Mouse (Mus musculus): ENCODE results near the gene Sdhaf2.

The Sdhaf2 gene

GRCm38 (mm10) chr19:10497512-10498160, 28.3 kb downstream of the Sdhaf2 start:
- DNase-seq (ENCODE audit: low spot score in 2 of 2): no peak

GRCm38 (mm10) chr19:10496976-10497375, 29.0 kb downstream of the Sdhaf2 start:
- DNase-seq (ENCODE audit: low spot score in 2 of 2): no peak

- no peak for DNase-seq (ENCODE audit: low spot score in 2 of 2)
These were observed 30.3 kb downstream of the Sdhaf2 start for GRCm38 (mm10) chr19:10495670-10496069.

DNA sequence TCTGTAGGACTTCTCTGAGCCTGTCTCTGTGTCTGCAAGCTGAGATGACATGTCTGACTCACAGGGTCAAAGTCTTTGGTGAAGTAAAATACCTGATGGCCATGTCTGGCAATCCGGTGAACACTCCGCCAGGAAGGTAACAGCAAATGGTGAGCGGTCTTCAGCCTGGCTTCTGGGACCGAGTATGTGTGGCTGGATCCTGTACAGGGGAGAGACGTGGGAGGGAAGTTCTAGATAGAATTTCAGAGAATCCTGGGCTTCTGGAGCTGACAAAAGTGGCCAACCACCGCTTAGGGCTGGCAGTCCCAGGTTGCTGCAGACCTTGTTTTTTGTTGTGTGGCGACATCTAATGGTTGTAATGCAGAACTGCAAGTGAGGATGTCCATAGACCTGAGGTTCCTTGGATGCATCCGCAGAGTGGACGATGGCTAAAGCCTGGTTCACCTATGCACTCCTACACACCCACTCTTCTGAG, 39.6 kb downstream of the Sdhaf2 start:
- peak in 1 of 2 experiments; percentile 28 for DNase-seq (ENCODE audit: low spot score in 2 of 2)

- no peak for DNase-seq (ENCODE audit: low spot score in 2 of 2)
These were observed 43.2 kb downstream of the Sdhaf2 start, which contains the start of gene Ppp1r32 for GRCm38 (mm10) chr19:10482703-10483102. Gene Ppp1r32, minus strand, starts transcription at chr19:10482928.

DNA sequence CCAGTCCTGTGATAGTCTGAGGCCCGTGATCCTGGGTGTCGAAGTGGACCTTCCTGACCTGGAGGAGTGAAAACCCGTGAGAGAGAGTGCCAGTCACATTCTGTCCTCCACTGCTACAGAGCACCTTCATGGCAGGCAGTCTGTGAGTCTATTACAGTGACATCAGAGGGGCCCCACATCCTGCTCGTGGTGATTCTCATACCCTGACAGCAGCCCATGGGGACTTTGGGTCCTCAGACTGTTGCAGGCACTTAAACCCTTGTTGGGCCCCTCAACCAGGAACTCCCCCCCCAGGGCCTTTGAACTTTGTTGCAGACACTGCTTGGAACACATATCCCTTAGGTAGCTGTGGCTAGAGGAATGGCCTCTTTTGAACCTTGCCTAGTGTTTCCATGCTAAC, 46.4 kb downstream of the Sdhaf2 start:
- DNase-seq (ENCODE audit: low spot score in 2 of 2): no peak

DNA sequence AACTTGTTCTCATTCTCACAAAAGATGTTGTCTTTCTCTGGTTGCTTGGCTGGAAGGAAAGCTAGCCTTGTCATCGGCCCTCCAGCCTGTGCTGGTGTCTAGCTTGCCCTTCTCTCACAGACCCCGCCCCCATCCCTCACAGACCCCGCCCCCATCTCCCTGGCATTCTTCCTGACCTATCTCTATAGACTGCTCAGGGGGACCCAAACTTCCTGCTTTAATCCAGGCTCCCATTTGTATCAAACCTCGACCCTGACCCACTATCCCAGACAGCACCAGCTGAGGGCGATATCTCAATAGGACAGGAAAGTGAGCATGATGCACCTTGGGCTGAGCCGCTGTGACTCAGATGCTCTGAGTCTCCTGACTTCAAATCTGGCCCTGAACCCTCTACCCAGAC, 52.2 kb downstream of the Sdhaf2 start:
- DNase-seq (ENCODE audit: low spot score in 2 of 2): no peak

- no peak for DNase-seq (ENCODE audit: low spot score in 2 of 2)
These were observed 53.0 kb downstream of the Sdhaf2 start for GRCm38 (mm10) chr19:10472958-10473357.

DNA sequence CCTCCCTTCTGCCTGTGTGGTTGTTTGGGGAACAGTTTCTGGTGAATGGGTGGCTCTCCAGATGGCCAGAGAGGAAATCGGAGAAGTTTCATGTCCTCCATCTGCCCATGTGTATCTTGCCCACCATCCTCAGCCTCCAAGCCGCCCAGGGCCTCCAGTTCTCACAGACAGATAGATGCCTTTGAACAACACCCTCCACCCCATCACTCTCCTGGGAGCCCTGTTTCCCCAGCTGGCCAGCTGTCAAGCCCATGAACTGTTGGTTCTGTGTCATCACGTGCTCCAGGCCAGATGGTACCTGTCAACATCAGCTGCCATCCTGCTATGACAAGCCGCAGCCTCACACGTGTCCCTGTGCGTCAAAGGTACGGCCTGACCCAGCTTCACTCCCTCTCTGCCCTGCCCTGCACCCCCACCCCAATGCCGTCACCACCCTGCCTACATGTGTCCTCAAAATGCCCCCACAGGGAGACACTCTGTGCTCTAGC, 56.7 kb downstream of the Sdhaf2 start:
- no peak for DNase-seq (ENCODE audit: low spot score in 2 of 2)

GRCm38 (mm10) chr19:10464427-10464826, 61.5 kb downstream of the Sdhaf2 start:
- DNase-seq (ENCODE audit: low spot score in 2 of 2): no peak

DNA sequence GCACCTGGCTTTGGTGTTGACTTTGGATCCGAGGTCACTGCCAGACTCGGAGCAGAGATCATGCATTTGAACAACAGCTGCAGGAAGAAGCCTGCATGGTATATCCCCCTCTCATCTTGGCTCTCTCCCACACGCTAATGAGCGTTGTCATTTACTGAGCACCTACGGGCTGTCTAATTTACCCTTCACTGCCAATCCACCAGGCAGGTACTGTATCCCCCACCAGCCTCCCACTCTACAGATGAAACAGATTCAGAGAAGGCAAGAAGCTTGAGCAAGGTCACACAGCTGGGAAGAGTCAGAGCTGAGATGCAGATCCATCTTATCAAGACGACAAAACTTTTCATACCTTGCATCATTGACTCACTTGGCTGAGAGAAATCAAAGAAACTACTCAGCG, 64.4 kb downstream of the Sdhaf2 start:
- no peak for DNase-seq (ENCODE audit: low spot score in 2 of 2)

GRCm38 (mm10) chr19:10459907-10460306, 66.0 kb downstream of the Sdhaf2 start:
- DNase-seq (ENCODE audit: low spot score in 2 of 2): no peak

DNA sequence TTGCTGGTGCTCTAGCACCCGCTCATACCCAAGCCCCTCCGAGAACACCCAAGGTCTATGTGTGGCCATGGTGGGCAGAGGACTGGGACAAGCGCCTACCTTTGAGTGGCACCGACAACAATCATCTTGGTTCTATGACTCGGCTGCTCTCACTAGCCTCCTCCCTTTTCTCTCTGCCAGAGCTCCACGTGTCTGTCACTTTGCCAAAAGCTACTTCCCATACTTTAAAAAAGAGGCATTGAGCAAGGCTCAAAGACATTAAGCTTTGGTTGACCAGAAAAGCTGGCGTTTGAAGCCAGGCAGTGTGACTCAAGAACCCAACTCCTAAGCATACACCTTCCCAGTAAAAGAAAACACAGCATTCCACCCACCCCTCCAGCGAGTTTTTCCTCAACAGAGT, 67.8 kb downstream of the Sdhaf2 start:
- DNase-seq (ENCODE audit: low spot score in 2 of 2): no peak

DNA sequence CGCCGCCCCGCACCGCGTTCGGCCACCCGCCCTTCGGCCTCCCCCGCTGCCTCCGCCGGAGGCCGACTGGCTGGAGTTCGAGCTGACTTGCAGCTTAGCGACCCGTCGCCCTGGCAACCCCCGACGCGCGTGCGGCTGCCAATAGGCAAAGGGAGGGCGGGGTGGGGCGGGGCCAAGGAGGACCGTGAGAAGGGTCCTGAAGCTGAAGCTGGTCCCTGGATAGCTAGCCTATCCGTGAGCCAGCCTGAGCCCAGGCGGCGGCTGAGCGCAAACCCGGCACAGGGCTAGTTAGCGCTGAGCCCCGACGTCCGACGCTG, 68.5 kb downstream of the Sdhaf2 start:
- DNase-seq (ENCODE audit: low spot score in 2 of 2): peak in 1 of 2 experiments; percentile 11

GRCm38 (mm10) chr19:10456752-10457483, 69.0 kb downstream of the Sdhaf2 start, which contains the start of gene Lrrc10b:
Gene Lrrc10b, minus strand, starts transcription at chr19:10457473.
- peak; percentile 14 to 33 for DNase-seq (ENCODE audit: low spot score in 2 of 2)

- DNase-seq (ENCODE audit: low spot score in 2 of 2): no peak
These were observed 70.5 kb downstream of the Sdhaf2 start for GRCm38 (mm10) chr19:10455437-10455806.

DNA sequence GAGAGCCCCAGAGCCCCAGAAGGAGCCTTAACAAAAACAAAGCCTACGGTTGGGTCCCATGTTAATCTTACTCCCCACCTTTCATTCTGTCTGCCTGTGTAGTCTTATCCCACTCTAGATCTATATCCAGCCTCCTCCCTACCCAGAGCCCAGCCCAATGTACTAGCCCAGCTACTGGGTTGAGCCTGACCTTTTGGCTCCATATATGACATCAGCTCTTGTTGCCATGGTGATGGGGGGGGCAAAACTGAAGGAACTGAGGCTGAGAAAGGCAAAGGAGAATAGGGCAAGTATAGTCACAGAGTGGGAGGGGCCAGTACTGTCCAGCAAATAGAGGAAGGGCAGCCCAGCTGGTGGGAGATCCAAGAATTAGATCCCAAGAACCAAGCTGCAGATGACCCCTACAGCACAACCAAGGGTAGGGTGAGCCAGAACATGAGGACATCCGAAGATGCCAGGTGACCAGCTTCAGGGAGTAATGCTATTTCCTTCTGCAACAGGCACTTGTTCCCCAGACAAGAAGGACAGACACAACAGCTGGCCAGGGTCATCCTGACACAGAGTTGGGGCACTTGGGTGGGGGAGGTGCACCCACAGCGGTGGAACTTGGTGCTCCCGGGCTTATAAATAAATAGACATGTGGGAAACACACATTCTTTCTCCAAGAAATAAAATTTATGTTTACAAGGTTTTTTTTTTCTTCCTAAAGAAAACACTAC, 71.1 kb downstream of the Sdhaf2 start:
- DNase-seq (ENCODE audit: low spot score in 2 of 2): no peak
